Mouse (Mus musculus): Measurements from ENCODE around the gene Atg7. TPM values are rescaled to one million over a fixed set of nuclear protein-coding genes. Genes with fewer than 3 reads are reported as not detected.

Gene Atg7
- polyA plus RNA-seq, 1 experiment: 18.7 TPM

DNA sequence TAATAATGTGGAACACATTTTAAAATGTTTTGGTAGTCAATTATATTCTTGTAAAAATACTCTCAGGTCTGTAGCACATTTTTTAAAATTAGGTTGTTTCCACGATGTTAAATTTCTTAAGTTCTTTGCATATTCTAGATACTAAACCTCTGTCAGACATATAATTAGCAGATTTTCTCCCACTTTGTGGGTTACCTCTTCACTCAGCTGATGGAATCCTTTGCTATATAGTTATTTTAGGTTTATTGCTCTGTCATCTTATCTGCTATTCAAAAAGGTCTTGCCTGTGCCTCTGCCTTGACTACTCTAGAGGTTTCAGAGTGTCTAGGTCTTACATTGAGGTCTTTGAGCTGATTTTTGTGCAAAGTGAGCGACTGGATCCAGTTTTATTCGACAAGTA, 106.0 kb downstream of the Atg7 start:
- H3K4me2 ChIP-seq (ENCODE audit: low read depth): no peak overlapping the region
- no peak overlapping the region for H3ac ChIP-seq (ENCODE audit: control insufficient read depth, insufficient read length)
- no peak overlapping the region for H3K4me3 ChIP-seq
- no peak for TF ChIP-seq MAX (IDR thresholded peaks at IDR 0.05; ENCODE audit: low read depth)
- no peak for TF ChIP-seq REST (IDR thresholded peaks at IDR 0.05; ENCODE audit: insufficient read depth, insufficient read length)
- TF ChIP-seq CEBPB (IDR thresholded peaks at IDR 0.05; ENCODE audit: insufficient read depth, poor library complexity, severe bottlenecking): no peak
- TF ChIP-seq MYOD1 (IDR thresholded peaks at IDR 0.05; ENCODE audit: control insufficient read depth in 1 of 3, insufficient read length in 2 of 3, low read depth in 2 of 3): no peak
- no peak for TF ChIP-seq MYOG (IDR thresholded peaks at IDR 0.05; ENCODE audit: control insufficient read depth in 1 of 3, insufficient read depth in 1 of 3, insufficient read length in 2 of 3, low read depth in 2 of 3)
- no peak for TF ChIP-seq TCF3 (IDR thresholded peaks at IDR 0.05; ENCODE audit: insufficient read length, low read depth)
- no peak for TF ChIP-seq SRF (IDR thresholded peaks at IDR 0.05; ENCODE audit: control insufficient read depth, insufficient read length, low read depth)
- no peak for TF ChIP-seq E2F4 (IDR thresholded peaks at IDR 0.05; ENCODE audit: insufficient read depth)
- TF ChIP-seq POLR2A (IDR thresholded peaks at IDR 0.05; ENCODE audit: insufficient read length, low read depth): no peak
- no peak for TF ChIP-seq USF1 (IDR thresholded peaks at IDR 0.05; ENCODE audit: low read depth)
- no peak for TF ChIP-seq POLR2AphosphoS2 (IDR thresholded peaks at IDR 0.05; ENCODE audit: insufficient read length, low read depth)
- no peak for TF ChIP-seq TCF12 (IDR thresholded peaks at IDR 0.05; ENCODE audit: insufficient read depth, poor library complexity, severe bottlenecking)
- no peaks in the 10 kb centered on the region for H3K36me3 ChIP-seq (ENCODE audit: control insufficient read depth, insufficient read depth)
- H3K27me3 ChIP-seq (ENCODE audit: control insufficient read depth, insufficient read depth, insufficient read length): no peaks in the 10 kb centered on the region
- no peaks in the 10 kb centered on the region for H3K79me2 ChIP-seq (ENCODE audit: control insufficient read depth, insufficient read depth)

DNA sequence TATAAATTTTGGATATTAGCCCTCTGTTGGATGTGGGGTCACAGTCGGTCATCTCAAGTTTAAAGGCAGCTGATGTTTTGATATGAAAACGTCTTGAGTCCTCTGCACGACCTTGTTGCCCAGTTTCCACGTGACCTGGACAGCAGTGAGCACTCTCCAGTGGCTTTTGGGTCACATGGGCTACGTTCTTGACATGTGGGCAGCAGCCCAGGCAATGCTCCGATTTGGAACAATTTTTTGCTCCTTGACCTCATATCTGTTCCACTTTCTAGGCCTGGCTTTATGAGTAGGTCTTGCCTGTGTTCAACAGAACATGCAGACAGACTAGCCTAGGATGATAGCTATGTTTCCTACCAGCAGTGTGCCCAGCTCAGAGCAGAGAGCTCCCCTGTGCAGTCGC, 115.9 kb downstream of the Atg7 start:
- Histone ChIP-seq H3ac (ENCODE audit: control insufficient read depth, insufficient read length) (no peak overlapping the region), H3K79me2 (ENCODE audit: control insufficient read depth, insufficient read depth) (no peaks in the 10 kb centered on the region), H3K4me3 (no peak overlapping the region), H3K4me2 (ENCODE audit: low read depth) (no peak overlapping the region), H3K27me3 (ENCODE audit: control insufficient read depth, insufficient read depth, insufficient read length) (no peaks in the 10 kb centered on the region), H3K36me3 (ENCODE audit: control insufficient read depth, insufficient read depth) (no peaks in the 10 kb centered on the region)
- TF ChIP-seq USF1 (IDR thresholded peaks at IDR 0.05; ENCODE audit: low read depth) (peak; percentile 36), E2F4 (IDR thresholded peaks at IDR 0.05; ENCODE audit: insufficient read depth) (no peak)

DNA sequence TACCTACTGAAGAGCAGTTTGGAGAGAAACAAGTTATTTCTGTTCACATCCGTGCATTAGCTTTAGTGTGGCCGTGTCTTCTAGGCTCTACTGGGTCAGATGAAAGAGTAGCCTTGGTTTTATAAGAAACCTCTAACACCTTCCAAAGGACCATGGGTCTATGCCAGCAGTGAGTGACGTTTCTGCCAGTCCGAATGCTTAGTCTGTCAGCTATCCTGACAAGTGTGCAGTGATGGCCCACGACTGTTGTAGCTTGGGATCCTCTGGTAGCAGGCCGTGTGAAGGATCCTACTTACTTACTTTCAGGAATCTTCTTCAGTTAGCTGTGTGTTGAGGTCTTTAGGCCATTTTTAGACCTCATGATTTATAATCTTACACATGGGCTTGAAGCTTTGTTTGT, 123.4 kb downstream of the Atg7 start:
- Histone ChIP-seq H3K4me2 (ENCODE audit: low read depth) (no peak overlapping the region), H3K27me3 (ENCODE audit: control insufficient read depth, insufficient read depth, insufficient read length) (no peaks in the 10 kb centered on the region), H3ac (ENCODE audit: control insufficient read depth, insufficient read length) (no peak overlapping the region), H3K79me2 (ENCODE audit: control insufficient read depth, insufficient read depth) (no peaks in the 10 kb centered on the region), H3K36me3 (ENCODE audit: control insufficient read depth, insufficient read depth) (no peaks in the 10 kb centered on the region), H3K4me3 (no peak overlapping the region)
- TF ChIP-seq POLR2AphosphoS2 (IDR thresholded peaks at IDR 0.05; ENCODE audit: insufficient read length, low read depth) (no peak), TCF12 (IDR thresholded peaks at IDR 0.05; ENCODE audit: insufficient read depth, poor library complexity, severe bottlenecking) (no peak), USF1 (IDR thresholded peaks at IDR 0.05; ENCODE audit: low read depth) (no peak), MAX (IDR thresholded peaks at IDR 0.05; ENCODE audit: low read depth) (no peak), MYOG (IDR thresholded peaks at IDR 0.05; ENCODE audit: control insufficient read depth in 1 of 3, insufficient read depth in 1 of 3, insufficient read length in 2 of 3, low read depth in 2 of 3) (no peak), E2F4 (IDR thresholded peaks at IDR 0.05; ENCODE audit: insufficient read depth) (no peak), POLR2A (IDR thresholded peaks at IDR 0.05; ENCODE audit: insufficient read length, low read depth) (no peak), CEBPB (IDR thresholded peaks at IDR 0.05; ENCODE audit: insufficient read depth, poor library complexity, severe bottlenecking) (no peak)

DNA sequence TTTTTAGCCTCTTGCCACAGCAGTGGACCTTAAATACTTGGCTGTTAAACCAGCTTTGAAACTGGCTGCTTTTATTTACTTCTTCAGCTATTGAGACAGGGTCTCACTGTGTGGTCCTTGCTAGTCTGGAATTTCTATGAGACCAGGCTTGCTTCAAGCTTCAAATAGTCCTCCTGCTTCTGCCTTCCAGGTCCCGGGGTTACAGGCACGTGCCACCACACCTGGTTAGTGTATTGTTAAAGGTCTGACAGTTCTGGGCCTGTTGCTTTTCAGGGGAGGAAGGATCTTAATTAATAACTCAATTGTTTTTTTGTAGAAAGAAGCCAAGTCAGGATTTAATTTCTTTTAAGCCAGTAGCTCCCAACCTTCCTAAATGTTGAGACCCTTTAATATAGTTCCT, 124.8 kb downstream of the Atg7 start:
- H3K4me2 ChIP-seq (ENCODE audit: low read depth): no peak overlapping the region
- H3K79me2 ChIP-seq (ENCODE audit: control insufficient read depth, insufficient read depth): no peaks in the 10 kb centered on the region
- no peak overlapping the region for H3ac ChIP-seq (ENCODE audit: control insufficient read depth, insufficient read length)
- no peaks in the 10 kb centered on the region for H3K27me3 ChIP-seq (ENCODE audit: control insufficient read depth, insufficient read depth, insufficient read length)
- TF ChIP-seq MYOD1 (IDR thresholded peaks at IDR 0.05; ENCODE audit: control insufficient read depth in 1 of 3, insufficient read length in 2 of 3, low read depth in 2 of 3): no peak
- no peak for TF ChIP-seq E2F4 (IDR thresholded peaks at IDR 0.05; ENCODE audit: insufficient read depth)
- TF ChIP-seq TCF3 (IDR thresholded peaks at IDR 0.05; ENCODE audit: insufficient read length, low read depth): no peak
- TF ChIP-seq MAX (IDR thresholded peaks at IDR 0.05; ENCODE audit: low read depth): no peak
- no peak for TF ChIP-seq POLR2AphosphoS2 (IDR thresholded peaks at IDR 0.05; ENCODE audit: insufficient read length, low read depth)
- TF ChIP-seq USF1 (IDR thresholded peaks at IDR 0.05; ENCODE audit: low read depth): no peak
- TF ChIP-seq CEBPB (IDR thresholded peaks at IDR 0.05; ENCODE audit: insufficient read depth, poor library complexity, severe bottlenecking): no peak
- TF ChIP-seq TCF12 (IDR thresholded peaks at IDR 0.05; ENCODE audit: insufficient read depth, poor library complexity, severe bottlenecking): no peak
- TF ChIP-seq MYOG (IDR thresholded peaks at IDR 0.05; ENCODE audit: control insufficient read depth in 1 of 3, insufficient read depth in 1 of 3, insufficient read length in 2 of 3, low read depth in 2 of 3): no peak
- TF ChIP-seq REST (IDR thresholded peaks at IDR 0.05; ENCODE audit: insufficient read depth, insufficient read length): no peak
- no peak for TF ChIP-seq SRF (IDR thresholded peaks at IDR 0.05; ENCODE audit: control insufficient read depth, insufficient read length, low read depth)
- TF ChIP-seq POLR2A (IDR thresholded peaks at IDR 0.05; ENCODE audit: insufficient read length, low read depth): no peak
- H3K4me3 ChIP-seq: no peak overlapping the region
- no peaks in the 10 kb centered on the region for H3K36me3 ChIP-seq (ENCODE audit: control insufficient read depth, insufficient read depth)

DNA sequence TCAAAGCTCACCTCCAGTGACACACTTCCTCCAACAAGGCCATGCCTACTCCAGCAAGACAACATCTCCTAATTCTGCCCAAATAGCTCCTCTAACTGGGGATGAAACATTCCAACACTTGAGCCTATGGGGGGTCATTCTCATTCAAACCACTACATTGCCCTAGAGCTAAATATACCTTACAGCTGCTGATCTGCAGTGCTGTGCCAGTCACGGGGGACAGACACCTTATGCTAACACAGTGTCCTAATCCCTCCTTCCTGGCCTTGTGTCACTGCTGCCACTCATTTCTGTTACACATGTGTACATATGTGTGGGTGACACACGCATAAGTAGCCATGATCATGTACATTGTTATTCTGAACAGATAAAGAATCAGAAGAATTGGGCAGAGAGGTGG, 127.4 kb downstream of the Atg7 start:
- Histone ChIP-seq H3K27me3 (ENCODE audit: control insufficient read depth, insufficient read depth, insufficient read length) (no peaks in the 10 kb centered on the region), H3K79me2 (ENCODE audit: control insufficient read depth, insufficient read depth) (no peaks in the 10 kb centered on the region), H3K4me2 (ENCODE audit: low read depth) (no peak overlapping the region), H3ac (ENCODE audit: control insufficient read depth, insufficient read length) (no peak overlapping the region), H3K4me3 (no peak overlapping the region), H3K36me3 (ENCODE audit: control insufficient read depth, insufficient read depth) (no peaks in the 10 kb centered on the region)
- TF ChIP-seq E2F4 (IDR thresholded peaks at IDR 0.05; ENCODE audit: insufficient read depth) (no peak), MYOG (IDR thresholded peaks at IDR 0.05; ENCODE audit: control insufficient read depth in 1 of 3, insufficient read depth in 1 of 3, insufficient read length in 2 of 3, low read depth in 2 of 3) (peak; percentile 13 to 57 (median 37)), TCF3 (IDR thresholded peaks at IDR 0.05; ENCODE audit: insufficient read length, low read depth) (peak; percentile 6), MYOD1 (IDR thresholded peaks at IDR 0.05; ENCODE audit: control insufficient read depth in 1 of 3, insufficient read length in 2 of 3, low read depth in 2 of 3) (peak; percentile 46 to 89 (median 51))

All from myocyte (in vitro differentiated cells).